Mouse (Mus musculus) adrenal gland (tissue): Measurements from ENCODE around the gene Cep164.

Experiments used
- intact Hi-C: fragments of 180-260 bp; cut with DNase I; formaldehyde crosslinking; loops from one replicate; pipeline ENCODE4 v1.15.1; 2025

The Cep164 gene

DNA sequence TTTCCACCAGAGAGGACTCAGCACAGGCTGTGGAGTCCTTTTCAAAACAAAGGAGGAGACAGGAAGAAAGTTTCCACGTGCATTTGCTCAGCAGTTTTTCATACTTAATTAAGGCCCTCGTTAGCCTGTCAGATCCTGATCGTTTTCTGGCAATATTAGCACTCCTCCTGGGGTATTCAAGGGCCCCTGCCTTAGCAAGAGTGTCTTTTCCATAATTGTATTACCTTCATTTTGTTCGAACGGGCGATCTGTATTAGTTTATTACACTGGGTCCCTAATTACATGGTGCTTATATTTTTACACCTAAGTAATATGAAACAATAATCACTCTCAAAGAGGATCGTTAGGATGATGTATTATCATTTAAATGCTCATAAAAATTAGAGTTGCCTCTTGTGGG lies 108.5 kb downstream of the Cep164 start:
- intact Hi-C loops, result no loop called here
